Mouse (Mus musculus) bone marrow, adult 2 months (tissue): Measurements from ENCODE around the gene Cybrd1.

ENCODE experiments used
- CTCF ChIP-seq: fragments of 200-500 bp; IDR thresholded peaks from 2 replicates; pipeline ENCODE4 v1.5.1; 2011; ENCODE audit warnings: low read length, control low read depth; ENCODE audit not compliant: control insufficient read depth, insufficient read depth
- POLR2A ChIP-seq: fragments of 200-500 bp; IDR thresholded peaks from 2 replicates; pipeline ENCODE4 v1.6.1; 2011; ENCODE audit warnings: low read depth, mild to moderate bottlenecking, control low read depth, low read length, borderline replicate concordance; ENCODE audit not compliant: control insufficient read depth

GRCm38 (mm10) chr2:71090660-71091445 is 26.9 kb upstream of the Cybrd1 start:
- TF ChIP-seq CTCF (no peak), POLR2A (no peak)
